8 mouse cellular contexts compared by ENCODE assay signal in the genomic region with DNA sequence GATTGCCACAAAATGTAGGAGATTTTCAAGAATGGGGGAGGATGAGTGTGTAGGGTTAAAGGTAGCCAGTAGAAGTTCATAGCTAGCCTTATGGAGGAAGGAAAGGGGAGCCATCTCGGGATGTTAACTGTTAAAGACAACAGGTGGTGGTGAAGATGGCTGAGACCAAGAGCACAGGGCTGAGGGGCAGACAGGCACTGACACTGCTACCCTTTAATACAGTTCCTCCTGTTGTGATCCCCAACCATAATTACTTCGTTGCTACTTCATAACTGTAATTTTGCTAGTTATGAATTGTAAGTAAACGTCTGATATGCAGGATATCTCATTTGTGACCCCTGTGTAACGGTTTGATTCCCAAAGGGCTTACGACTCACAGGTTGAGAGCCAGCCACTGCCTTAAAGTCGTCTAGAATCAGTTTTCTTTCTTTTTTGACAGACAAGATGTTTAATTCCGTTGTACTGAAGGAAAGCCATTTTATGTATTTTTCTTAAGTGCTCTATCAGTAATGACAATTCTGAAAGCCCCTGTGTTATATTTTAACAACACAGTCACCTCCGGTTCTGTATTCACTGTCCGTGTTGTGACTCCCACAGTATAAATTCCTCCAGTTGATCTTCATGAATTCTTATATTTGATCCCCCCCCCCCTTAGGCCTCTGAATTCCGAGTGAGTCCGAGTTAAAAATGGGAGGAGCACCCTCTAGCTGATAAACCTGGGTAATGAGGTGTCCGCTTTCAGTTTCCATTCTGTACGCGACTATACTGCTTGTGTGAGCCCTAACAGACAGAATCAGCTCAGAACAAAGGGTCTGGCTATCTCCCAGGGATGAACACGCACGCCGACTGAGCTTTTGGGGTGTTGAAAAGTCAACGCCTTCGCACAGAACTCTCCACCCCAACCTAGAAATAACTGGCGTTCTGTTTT. TPM values are rescaled to one million over a fixed set of nuclear protein-coding genes. Genes with fewer than 3 reads are reported as not detected.
DNase-seq lines count a peak whose midpoint lies in the region; ATAC-seq lines count a peak whose summit lies in the region.

No protein-coding gene starts in this region.

- peak overlapping the region; percentile 95 for H3K9ac ChIP-seq in forebrain, embryonic 13.5 days
- H3K9ac ChIP-seq in liver, embryonic 15.5 days, result peak overlapping the region; percentile 73
- peak overlapping the region; percentile 40; the same call in 1 of the 2 replicates for H3K9ac ChIP-seq in stomach, embryonic 15.5 days

- WGBS in forebrain, embryonic 13.5 days, result 21% methylated on average over 20 of the region's 20 CpGs
- WGBS in liver, embryonic 15.5 days (ENCODE audit: insufficient replicate concordance), result 12% methylated on average over 20 of the region's 20 CpGs
- 12% methylated on average over 20 of the region's 20 CpGs for WGBS in stomach, embryonic 15.5 days

- peak; percentile 6 for DNase-seq in kidney, adult 9 months
- DNase-seq in kidney, adult 11 months, result no peak
- peak; percentile 71 for DNase-seq in MEL-GATA-1-ER (ENCODE audit: extremely low read depth, low read depth)
- DNase-seq in layer of hippocampus, postnatal 36 days, result no peak
- DNase-seq in layer of hippocampus, adult 9-11 months, result no peak

- ATAC-seq in forebrain, embryonic 13.5 days, result peak; percentile 55
- ATAC-seq in liver, embryonic 15.5 days (ENCODE audit: insufficient read depth), result peak; percentile 55
- ATAC-seq in stomach, embryonic 15.5 days (ENCODE audit: insufficient read depth, low FRiP score, low read depth), result peak; percentile 61; the same call in 1 of the 2 replicates

- H3K27me3 ChIP-seq in forebrain, embryonic 13.5 days, result no peaks in the 10 kb centered on the region
- no peaks in the 10 kb centered on the region for H3K27me3 ChIP-seq in liver, embryonic 15.5 days
- H3K27me3 ChIP-seq in stomach, embryonic 15.5 days (replicated peaks), result no peaks in the 10 kb centered on the region

- H3K27ac ChIP-seq in forebrain, embryonic 13.5 days, result peak overlapping the region; percentile 98
- peak overlapping the region; percentile 99 for H3K27ac ChIP-seq in liver, embryonic 15.5 days (replicated peaks)
- peak overlapping the region; percentile 99 for H3K27ac ChIP-seq in stomach, embryonic 15.5 days

- no peaks in the 10 kb centered on the region for H3K9me3 ChIP-seq in forebrain, embryonic 13.5 days (replicated peaks)
- H3K9me3 ChIP-seq in liver, embryonic 15.5 days (replicated peaks), result no peaks in the 10 kb centered on the region
- H3K9me3 ChIP-seq in stomach, embryonic 15.5 days, result no peaks in the 10 kb centered on the region

- H3K4me3 ChIP-seq in forebrain, embryonic 13.5 days, result peak overlapping the region; percentile 95
- H3K4me3 ChIP-seq in liver, embryonic 15.5 days (replicated peaks), result peak overlapping the region; percentile 87
- peak overlapping the region; percentile 93 for H3K4me3 ChIP-seq in stomach, embryonic 15.5 days (replicated peaks)

- peak overlapping the region; percentile 99 for H3K4me2 ChIP-seq in forebrain, embryonic 13.5 days
- peak overlapping the region; percentile 77 for H3K4me2 ChIP-seq in liver, embryonic 15.5 days
- peak overlapping the region; percentile 54 for H3K4me2 ChIP-seq in stomach, embryonic 15.5 days

- H3K4me1 ChIP-seq in forebrain, embryonic 13.5 days, result peaks cover 27% of the 10 kb centered on the region
- peaks cover 42% of the 10 kb centered on the region for H3K4me1 ChIP-seq in liver, embryonic 15.5 days (replicated peaks)
- peaks cover 13% of the 10 kb centered on the region for H3K4me1 ChIP-seq in stomach, embryonic 15.5 days

- H3K36me3 ChIP-seq in forebrain, embryonic 13.5 days (ENCODE audit: poor library complexity, severe bottlenecking), result peaks cover 26% of the 10 kb centered on the region
- peaks cover 28% of the 10 kb centered on the region for H3K36me3 ChIP-seq in liver, embryonic 15.5 days (replicated peaks)
- H3K36me3 ChIP-seq in stomach, embryonic 15.5 days, result peaks cover 23% of the 10 kb centered on the region

RNA-seq across cellular contexts. Expression of gene Syvn1, which starts 0.7 kb away (rescaled TPM):
- 23.8 and 26.0 TPM in 2 replicates for polyA plus RNA-seq in forebrain, embryonic 13.5 days (2015; fragmentation: Nextera tagmentation; extraction: Ambion mirVana)
- 13.3 and 17.3 TPM in 2 replicates for polyA plus RNA-seq in liver, embryonic 15.5 days (2015; fragmentation: Nextera tagmentation; extraction: Ambion mirVana)
- polyA plus RNA-seq in stomach, embryonic 15.5 days (2015; fragmentation: Nextera tagmentation; extraction: Ambion mirVana), result 26.7 and 31.7 TPM in 2 replicates
- 10 to 100 TPM; 46.4 to 52.3 TPM for total RNA-seq in layer of hippocampus, postnatal 36 days (2021)

RNA-seq across cellular contexts. Expression of gene Mrpl49, which starts 12.0 kb away (rescaled TPM):
- polyA plus RNA-seq in forebrain, embryonic 13.5 days (2015; fragmentation: Nextera tagmentation; extraction: Ambion mirVana), result 75.6 and 80.7 TPM in 2 replicates
- polyA plus RNA-seq in liver, embryonic 15.5 days (2015; fragmentation: Nextera tagmentation; extraction: Ambion mirVana), result 39.5 and 41.8 TPM in 2 replicates
- polyA plus RNA-seq in stomach, embryonic 15.5 days (2015; fragmentation: Nextera tagmentation; extraction: Ambion mirVana), result 68.0 and 70.4 TPM in 2 replicates
- total RNA-seq in layer of hippocampus, postnatal 36 days (2021), result 10 to 100 TPM; 46.8 to 47.9 TPM

RNA-seq across cellular contexts. Expression of gene Fau, which starts 12.0 kb away (rescaled TPM):
- polyA plus RNA-seq in forebrain, embryonic 13.5 days (2015; fragmentation: Nextera tagmentation; extraction: Ambion mirVana), result 677 and 758 TPM in 2 replicates
- polyA plus RNA-seq in liver, embryonic 15.5 days (2015; fragmentation: Nextera tagmentation; extraction: Ambion mirVana), result 401 and 446 TPM in 2 replicates
- polyA plus RNA-seq in stomach, embryonic 15.5 days (2015; fragmentation: Nextera tagmentation; extraction: Ambion mirVana), result 625 and 772 TPM in 2 replicates
- total RNA-seq in layer of hippocampus, postnatal 36 days (2021), result 100 to 1,000 TPM; 676 to 701 TPM

RNA-seq across cellular contexts. Expression of gene Znhit2, which starts 15.4 kb away (rescaled TPM):
- polyA plus RNA-seq in forebrain, embryonic 13.5 days (2015; fragmentation: Nextera tagmentation; extraction: Ambion mirVana), result 31.1 and 33.7 TPM in 2 replicates
- 19.1 and 19.5 TPM in 2 replicates for polyA plus RNA-seq in liver, embryonic 15.5 days (2015; fragmentation: Nextera tagmentation; extraction: Ambion mirVana)
- polyA plus RNA-seq in stomach, embryonic 15.5 days (2015; fragmentation: Nextera tagmentation; extraction: Ambion mirVana), result 34.6 and 36.6 TPM in 2 replicates
- 10 to 100 TPM; 33.1 to 35.2 TPM for total RNA-seq in layer of hippocampus, postnatal 36 days (2021)

RNA-seq across cellular contexts. Expression of gene Tm7sf2, which starts 22.5 kb away (rescaled TPM):
- polyA plus RNA-seq in forebrain, embryonic 13.5 days (2015; fragmentation: Nextera tagmentation; extraction: Ambion mirVana), result 28.3 and 30.3 TPM in 2 replicates
- 49.1 and 50.2 TPM in 2 replicates for polyA plus RNA-seq in liver, embryonic 15.5 days (2015; fragmentation: Nextera tagmentation; extraction: Ambion mirVana)
- 27.7 and 30.0 TPM in 2 replicates for polyA plus RNA-seq in stomach, embryonic 15.5 days (2015; fragmentation: Nextera tagmentation; extraction: Ambion mirVana)
- 10 to 100 TPM; 26.4 to 34.2 TPM for total RNA-seq in layer of hippocampus, postnatal 36 days (2021)

Comparison
In these comparisons a context has a peak if more than half of its experiments do, and no peak if none do; other contexts are left out.
1. DNase-seq: peak in kidney, adult 9 months (single experiment) and MEL-GATA-1-ER (single experiment); none in kidney, adult 11 months (single experiment), layer of hippocampus, postnatal 36 days (0 of 2) and layer of hippocampus, adult 9-11 months (single experiment).
2. H3K9ac ChIP-seq: peak in every context shown above with its lines; median percentile 95 in forebrain, embryonic 13.5 days; 73 in liver, embryonic 15.5 days; 40 in stomach, embryonic 15.5 days.
3. Peak in every context shown above with its lines, with median percentiles within 50 percentile points of each other: ATAC-seq, H3K27ac ChIP-seq, H3K4me2 ChIP-seq and H3K4me3 ChIP-seq.